Mouse (Mus musculus): Measurements from ENCODE around the gene Slc12a5. TPM values are rescaled to one million over a fixed set of nuclear protein-coding genes. Genes with fewer than 3 reads are reported as not detected.

The Slc12a5 gene
- polyA plus RNA-seq (2012; rRNA removed), result 12.9 and 13.2 TPM in 2 replicates

GRCm38 (mm10) chr2:164960716-164961441 lies at the start of gene Slc12a5:
Slc12a5 (plus strand) TSS chr2:164960802.

DNA sequence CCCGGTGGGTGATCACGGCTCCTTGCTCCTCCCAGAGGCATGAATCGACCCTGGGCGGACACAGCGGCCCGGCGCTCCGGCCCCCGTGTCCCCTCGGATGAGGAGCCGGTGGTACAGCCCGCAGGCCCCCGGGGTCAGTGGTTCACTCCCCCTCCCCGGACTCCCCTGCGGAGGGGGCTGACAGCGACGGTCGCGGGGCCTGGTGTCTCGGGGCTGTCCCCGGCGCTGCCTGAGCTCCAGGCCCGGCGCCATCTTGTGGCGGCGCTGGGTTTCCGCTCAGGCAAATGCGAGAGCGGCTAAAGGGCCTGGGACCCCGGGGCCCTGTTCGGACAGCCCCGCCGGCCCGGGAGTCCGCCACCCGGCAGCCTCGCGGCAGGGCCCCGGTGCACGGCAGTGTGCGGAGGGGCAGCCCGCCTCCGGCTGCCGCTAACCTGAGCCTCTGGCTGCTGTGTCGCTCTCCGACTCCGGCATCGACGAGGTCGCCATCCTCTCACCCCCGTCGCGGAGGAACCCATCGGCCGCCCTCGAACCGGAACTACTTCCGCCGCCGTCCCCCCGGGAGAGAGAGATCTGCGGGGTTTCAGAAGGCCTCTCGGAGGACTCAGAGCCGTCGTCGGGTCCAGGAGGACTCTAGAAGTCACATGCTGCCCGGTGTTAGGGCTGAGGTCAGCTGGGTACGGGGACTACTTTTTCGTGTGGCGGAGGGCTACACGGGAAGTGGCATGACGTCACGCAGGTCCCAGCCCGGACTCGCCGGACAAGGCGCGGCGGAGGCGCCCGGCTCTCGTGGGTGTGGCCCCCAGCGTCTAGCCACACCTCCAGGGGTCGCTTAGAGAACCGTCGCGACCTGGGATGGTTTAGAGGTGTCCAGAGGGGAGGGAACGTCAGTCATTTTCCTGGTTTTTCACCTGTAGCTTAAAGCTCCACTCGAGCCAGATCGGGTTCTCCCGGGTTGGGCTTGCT lies 49.2 kb upstream of the Slc12a5 start, which contains the start of gene Zfp335:
Zfp335 (minus strand) TSS at position 672 of the 963 bp plus-strand sequence.

DNA sequence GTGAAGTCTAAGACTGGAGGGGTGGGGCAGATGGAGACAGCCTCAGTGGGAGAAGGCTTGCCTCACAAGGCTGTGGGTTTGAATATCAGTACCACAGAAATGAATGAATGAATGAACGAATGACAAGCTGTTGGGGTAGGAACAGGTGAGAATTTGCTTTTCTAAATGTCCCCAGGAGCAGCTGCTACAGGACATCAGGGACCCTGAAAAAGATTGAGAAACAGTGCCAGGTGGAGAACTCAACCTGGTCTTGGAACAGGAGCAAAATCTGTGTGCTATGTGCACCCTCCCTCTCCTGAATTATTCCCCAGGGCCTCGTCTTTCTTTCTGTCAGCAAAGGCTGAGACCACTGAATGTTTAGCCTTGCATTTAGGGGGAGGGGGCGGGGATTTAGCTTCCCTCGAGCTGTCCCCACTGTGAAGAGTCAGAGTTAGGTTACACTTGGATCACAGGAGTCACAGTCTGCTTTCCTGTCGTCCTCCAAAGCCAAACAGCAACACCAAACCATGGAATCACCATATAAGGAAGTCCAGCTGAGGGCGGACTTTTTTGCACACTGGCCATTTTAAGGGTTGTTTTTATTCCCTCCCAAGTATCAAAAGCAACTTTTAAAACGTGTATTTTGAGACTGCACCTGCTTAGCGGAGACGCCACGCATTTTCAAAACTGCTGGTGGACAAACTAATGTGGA lies 20.3 kb upstream of the Slc12a5 start, which contains the start of gene Mmp9:
Mmp9 (plus strand) TSS at position 641 of the 691 bp plus-strand sequence.

GRCm38 (mm10) chr2:165034131-165035057 lies 73.8 kb downstream of the Slc12a5 start, which contains the start of gene Ncoa5:
Ncoa5 (minus strand) TSS chr2:165034867.

Other genes starting within 250 kb of the Slc12a5 start
- not detected in 2 replicates for gene Spint5, start 245.5 kb upstream of the Slc12a5 start, polyA plus RNA-seq (2012; rRNA removed)
- gene Wfdc3, start 214.9 kb upstream of the Slc12a5 start, polyA plus RNA-seq (2012; rRNA removed), result 0.35 and 0.89 TPM in 2 replicates
- 62.3 and 91.0 TPM in 2 replicates for gene Dnttip1, start 214.8 kb upstream of the Slc12a5 start, polyA plus RNA-seq (2012; rRNA removed)
- 340 and 341 TPM in 2 replicates for gene Ube2c, start 190.9 kb upstream of the Slc12a5 start, polyA plus RNA-seq (2012; rRNA removed)
- 1.6 and 29.6 TPM in 2 replicates for gene Tnnc2, start 180.8 kb upstream of the Slc12a5 start, polyA plus RNA-seq (2012; rRNA removed)
- 9.0 and 10.5 TPM in 2 replicates for gene Snx21, start 175.0 kb upstream of the Slc12a5 start, polyA plus RNA-seq (2012; rRNA removed)
- 19.5 and 26.6 TPM in 2 replicates for gene Acot8, start 155.9 kb upstream of the Slc12a5 start, polyA plus RNA-seq (2012; rRNA removed)
- gene Zswim3, start 155.7 kb upstream of the Slc12a5 start, polyA plus RNA-seq (2012; rRNA removed), result 4.5 and 6.2 TPM in 2 replicates
- 6.0 and 9.0 TPM in 2 replicates for gene Zswim1, start 138.1 kb upstream of the Slc12a5 start, polyA plus RNA-seq (2012; rRNA removed)
- gene Spata25, start 132.3 kb upstream of the Slc12a5 start, polyA plus RNA-seq (2012; rRNA removed), result 0.35 TPM in 1 of 2 replicates, not detected in the other
- 69.6 and 100 TPM in 2 replicates for gene Ctsa, start 127.9 kb upstream of the Slc12a5 start, polyA plus RNA-seq (2012; rRNA removed)
- gene Neurl2, start 127.3 kb upstream of the Slc12a5 start, polyA plus RNA-seq (2012; rRNA removed), result 5.9 and 6.0 TPM in 2 replicates
- 42.5 and 58.0 TPM in 2 replicates for gene Pltp, start 103.1 kb upstream of the Slc12a5 start, polyA plus RNA-seq (2012; rRNA removed)
- gene Pcif1, start 81.5 kb upstream of the Slc12a5 start, polyA plus RNA-seq (2012; rRNA removed), result 40.0 and 53.1 TPM in 2 replicates
- 18.2 and 29.1 TPM in 2 replicates for gene Zfp335, start 49.0 kb upstream of the Slc12a5 start, polyA plus RNA-seq (2012; rRNA removed)
- 1.2 and 1.6 TPM in 2 replicates for gene Mmp9, start 20.0 kb upstream of the Slc12a5 start, polyA plus RNA-seq (2012; rRNA removed)
- gene Ncoa5, start 74.1 kb downstream of the Slc12a5 start, polyA plus RNA-seq (2012; rRNA removed), result 89.9 and 97.7 TPM in 2 replicates
- 7.3 and 10.2 TPM in 2 replicates for gene Cd40, start 94.8 kb downstream of the Slc12a5 start, polyA plus RNA-seq (2012; rRNA removed)
- gene 1700025C18Rik, start 129.9 kb downstream of the Slc12a5 start, polyA plus RNA-seq (2012; rRNA removed), result not detected in 2 replicates